Mouse (Mus musculus) thymus, adult 2 months (tissue): ENCODE measurements at regions not wholly inside any gene's neighbourhood (a gene's known extent, or its start where the extent isn't known, plus 50 kb on each side); places are given as distances from the start of the nearest gene placed in this dataset.

Experiments used
- CTCF ChIP-seq: fragments of 200-500 bp; IDR thresholded peaks from 2 replicates; pipeline ENCODE4 v1.5.1; 2012; ENCODE audit warnings: mild to moderate bottlenecking, control low read depth, low read length, moderate library complexity, borderline replicate concordance; ENCODE audit not compliant: control insufficient read depth, poor library complexity, insufficient read depth; ENCODE audit errors: extremely low read depth
- POLR2A ChIP-seq: fragments of 200-500 bp; IDR thresholded peaks from 2 replicates; pipeline ENCODE4 v1.6.1; 2012; ENCODE audit warnings: mild to moderate bottlenecking, low read length, control low read depth, moderate library complexity; ENCODE audit not compliant: control insufficient read depth, poor library complexity, insufficient read depth; ENCODE audit errors: extremely low read depth

- no peak for TF ChIP-seq CTCF
- TF ChIP-seq POLR2A: no peak
Observed at GRCm38 (mm10) chr6:50924571-50924970, 270.3 kb upstream of the Npvf start.
